Mouse (Mus musculus) kidney, embryonic 16.5 days (tissue): ENCODE measurements around the gene Galnt3. TPM values are rescaled to one million over a fixed set of nuclear protein-coding genes. Genes with fewer than 3 reads are reported as not detected.

Experiments
- ATAC-seq: fragments of 200-750 bp; cut with Nextera tagmentation; 2 replicates; pipeline ENCODE4 v1.8.0; 2017; ENCODE audit warnings: moderate TSS enrichment; ENCODE audit not compliant: low FRiP score, low TSS enrichment
- H3K27ac ChIP-seq: fragments of 300-500 bp; sonication (generic); 2 replicates; pipeline ENCODE4 v1.5.1; 2014; ENCODE audit warnings: low read length
- H3K27me3 ChIP-seq: fragments of 300-500 bp; sonication (generic); 2 replicates; pipeline ENCODE4 v1.6.1; 2014; ENCODE audit warnings: low read length, control low read depth, mixed read lengths; ENCODE audit not compliant: insufficient read depth
- H3K36me3 ChIP-seq: fragments of 300-500 bp; sonication (generic); 2 replicates; pipeline ENCODE4 v1.6.1; 2014; ENCODE audit warnings: low read length, control low read depth, mixed read lengths; ENCODE audit not compliant: insufficient read depth
- H3K4me1 ChIP-seq: fragments of 300-500 bp; sonication (generic); 2 replicates; pipeline ENCODE4 v1.6.1; 2014; ENCODE audit warnings: low read length, control low read depth, mixed read lengths; ENCODE audit not compliant: insufficient read depth
- H3K4me2 ChIP-seq: fragments of 300-500 bp; sonication (generic); replicated peaks from 2 replicates; pipeline ENCODE4 v1.6.1; 2014; ENCODE audit warnings: low read depth, low read length
- H3K4me3 ChIP-seq: fragments of 300-500 bp; sonication (generic); 2 replicates; pipeline ENCODE4 v1.5.1; 2014; ENCODE audit warnings: mild to moderate bottlenecking, low read length
- H3K9ac ChIP-seq: fragments of 300-500 bp; sonication (generic); replicated peaks from 2 replicates; pipeline ENCODE4 v1.6.1; 2014; ENCODE audit warnings: low read length
- H3K9me3 ChIP-seq: fragments of 300-500 bp; sonication (generic); 2 replicates; pipeline ENCODE4 v1.6.1; 2016; ENCODE audit warnings: low read length, control low read depth
- WGBS: fragments of 180-500 bp; shearing (Covaris S2); extraction: QIAGEN DNeasy Blood & Tissue Kit; methylation state at CpG from one replicate; pipeline ENCODE4 v1.1.7; 2014; 5-methylcytosine and 5-hydroxymethylcytosine counted together
- polyA plus RNA-seq: library from polyadenylated mRNA; unstranded; fragments of >200 nt; fragmentation: Nextera tagmentation; extraction: Ambion mirVana; gene quantifications from 2 replicates; pipeline ENCODE4 v1.2.1, GENCODE M21; 2015

Gene Galnt3
- polyA plus RNA-seq, 1 experiment from 2014 or later = 13.6 TPM

DNA sequence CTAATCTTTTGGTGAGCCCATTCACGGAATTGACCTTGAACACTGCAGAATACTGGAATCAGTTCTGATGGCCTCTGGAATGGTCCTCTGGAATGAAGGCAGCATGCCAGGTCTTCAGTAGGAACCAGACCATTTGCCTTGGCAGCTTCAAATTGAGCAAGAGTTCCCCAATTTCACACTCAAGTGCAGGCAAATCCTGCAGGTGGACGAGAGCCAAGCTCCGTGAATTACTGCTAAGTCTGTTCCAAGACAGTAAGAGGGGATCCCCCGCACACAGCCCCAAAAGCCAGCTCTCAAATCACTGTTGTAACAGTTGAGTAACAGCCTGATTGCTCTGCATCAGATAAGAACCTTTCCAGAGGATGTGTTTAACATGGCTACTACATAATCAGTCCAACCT is 42.9 kb downstream of the Galnt3 start:
- Histone ChIP-seq H3K4me2 (no peak overlapping the region), H3K4me1 (no peaks in the 10 kb centered on the region), H3K9me3 (no peaks in the 10 kb centered on the region), H3K9ac (no peak overlapping the region), H3K27ac (no peak overlapping the region), H3K36me3 (no peaks in the 10 kb centered on the region), H3K4me3 (no peak overlapping the region), H3K27me3 (no peaks in the 10 kb centered on the region)
- no peak for ATAC-seq
- WGBS = 69% methylated on average over 4 of the region's 4 CpGs

DNA sequence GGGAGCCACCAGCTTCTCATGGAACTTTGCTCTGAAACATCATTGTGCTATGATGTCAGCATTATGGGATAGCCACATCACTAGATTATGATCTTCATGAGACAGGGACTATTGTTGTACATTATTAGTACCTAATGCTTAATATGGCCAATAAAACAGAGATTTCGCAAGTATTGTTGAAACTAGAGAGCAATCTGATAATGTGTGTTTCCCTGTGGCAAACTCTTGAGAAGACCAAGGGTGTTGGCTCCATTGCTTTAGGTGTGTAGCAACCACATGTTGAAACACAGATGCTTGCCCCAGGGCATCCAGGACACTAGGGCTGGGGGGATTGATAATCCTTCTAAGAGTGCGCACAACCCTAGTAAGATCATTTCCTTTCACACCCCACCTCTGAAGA is 44.1 kb downstream of the Galnt3 start:
- Histone ChIP-seq H3K27me3 (no peaks in the 10 kb centered on the region), H3K4me2 (no peak overlapping the region), H3K27ac (no peak overlapping the region), H3K4me3 (no peak overlapping the region), H3K9me3 (no peaks in the 10 kb centered on the region), H3K36me3 (no peaks in the 10 kb centered on the region), H3K9ac (no peak overlapping the region), H3K4me1 (no peaks in the 10 kb centered on the region)
- WGBS = 93% methylated on average over 2 of the region's 2 CpGs
- ATAC-seq = no peak

DNA sequence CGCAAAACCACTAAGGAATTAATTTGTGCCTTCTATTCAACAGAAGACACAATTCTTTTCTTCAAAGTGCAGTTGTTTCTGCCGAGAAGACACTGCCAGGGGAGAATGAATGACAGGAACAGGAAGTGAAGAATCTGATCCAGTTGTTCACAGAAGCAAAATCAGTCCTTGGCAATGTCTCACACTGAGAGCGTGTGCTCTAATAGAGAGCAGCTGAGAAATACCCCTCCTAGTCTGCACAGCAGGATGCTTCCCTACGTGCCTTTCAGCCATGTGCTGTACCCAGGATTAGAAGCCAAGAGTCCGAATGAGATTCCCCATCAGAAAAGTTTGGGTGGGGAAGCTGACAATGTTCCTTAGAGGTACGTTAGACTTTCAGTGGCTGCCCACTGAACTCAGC is 55.3 kb downstream of the Galnt3 start:
- H3K27ac ChIP-seq = no peak overlapping the region
- no peak overlapping the region for H3K4me2 ChIP-seq
- no peaks in the 10 kb centered on the region for H3K9me3 ChIP-seq
- no peak for ATAC-seq
- no peaks in the 10 kb centered on the region for H3K27me3 ChIP-seq
- no peaks in the 10 kb centered on the region for H3K4me1 ChIP-seq
- no peak overlapping the region for H3K9ac ChIP-seq
- H3K4me3 ChIP-seq = no peak overlapping the region
- 63% methylated on average over 6 of the region's 6 CpGs for whole genome bisulfite sequencing
- H3K36me3 ChIP-seq = no peaks in the 10 kb centered on the region

DNA sequence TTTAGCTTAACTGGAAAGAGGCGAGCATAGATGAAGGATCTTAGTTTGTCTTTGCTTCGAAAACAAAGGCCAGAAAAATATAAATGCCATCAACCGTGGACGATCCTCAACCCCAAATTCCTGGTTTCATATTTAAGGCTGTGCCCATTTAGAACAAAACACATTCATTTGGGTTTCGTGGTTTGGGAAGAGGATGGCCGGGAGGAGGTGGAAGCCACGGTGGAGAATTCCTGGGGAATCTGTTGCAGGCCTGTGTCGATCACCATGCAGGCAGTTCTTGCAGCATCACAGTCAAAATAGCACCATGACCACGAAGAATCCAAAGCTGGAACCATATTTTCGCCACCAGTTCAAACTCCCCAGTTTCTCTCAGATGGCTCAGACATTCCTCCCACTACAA is 61.5 kb downstream of the Galnt3 start:
- H3K4me2 ChIP-seq = no peak overlapping the region
- no peak overlapping the region for H3K4me3 ChIP-seq
- H3K9me3 ChIP-seq = no peaks in the 10 kb centered on the region
- no peak overlapping the region for H3K9ac ChIP-seq
- H3K36me3 ChIP-seq = no peaks in the 10 kb centered on the region
- ATAC-seq = no peak
- no peaks in the 10 kb centered on the region for H3K4me1 ChIP-seq
- 89% methylated on average over 10 of the region's 10 CpGs for WGBS
- H3K27ac ChIP-seq = no peak overlapping the region
- H3K27me3 ChIP-seq = no peaks in the 10 kb centered on the region

DNA sequence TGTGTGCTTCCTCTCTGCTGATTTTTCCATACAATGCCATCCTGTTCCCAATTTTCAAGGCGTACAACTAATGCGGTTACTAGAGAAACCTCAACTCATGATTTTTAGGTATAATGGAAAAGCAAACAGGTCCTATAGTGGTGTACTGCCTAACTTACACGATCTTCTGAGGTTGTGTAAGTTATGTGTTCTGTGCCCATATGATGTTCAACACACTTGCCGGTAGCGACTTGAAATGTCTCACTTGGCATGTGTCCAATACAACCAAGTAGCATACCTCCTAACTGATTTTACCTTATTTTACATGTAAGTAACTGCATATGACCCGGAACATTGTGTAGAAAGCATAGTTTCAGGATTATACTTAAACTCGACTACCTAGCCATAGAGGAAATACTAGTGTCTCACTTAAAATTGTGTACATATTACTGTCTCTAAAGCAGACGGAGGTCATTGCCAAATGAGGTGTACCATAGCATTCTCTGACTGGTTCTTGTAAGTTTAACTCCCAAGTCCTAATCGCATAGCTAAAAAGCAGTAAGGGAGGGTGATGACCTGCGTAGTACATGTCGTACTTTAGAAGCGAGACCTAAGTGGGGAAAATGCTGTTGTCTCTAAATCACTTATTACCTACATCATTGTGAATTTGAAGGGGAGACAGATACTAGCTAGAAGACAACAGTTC is 80.2 kb downstream of the Galnt3 start:
- H3K9me3 ChIP-seq = no peaks in the 10 kb centered on the region
- 91% methylated on average over 12 of the region's 12 CpGs for WGBS
- H3K4me1 ChIP-seq = no peaks in the 10 kb centered on the region
- H3K27me3 ChIP-seq = no peaks in the 10 kb centered on the region
- no peaks in the 10 kb centered on the region for H3K36me3 ChIP-seq
- H3K9ac ChIP-seq = no peak overlapping the region
- no peak overlapping the region for H3K27ac ChIP-seq
- H3K4me3 ChIP-seq = no peak overlapping the region
- H3K4me2 ChIP-seq = no peak overlapping the region
- no peak for ATAC-seq

DNA sequence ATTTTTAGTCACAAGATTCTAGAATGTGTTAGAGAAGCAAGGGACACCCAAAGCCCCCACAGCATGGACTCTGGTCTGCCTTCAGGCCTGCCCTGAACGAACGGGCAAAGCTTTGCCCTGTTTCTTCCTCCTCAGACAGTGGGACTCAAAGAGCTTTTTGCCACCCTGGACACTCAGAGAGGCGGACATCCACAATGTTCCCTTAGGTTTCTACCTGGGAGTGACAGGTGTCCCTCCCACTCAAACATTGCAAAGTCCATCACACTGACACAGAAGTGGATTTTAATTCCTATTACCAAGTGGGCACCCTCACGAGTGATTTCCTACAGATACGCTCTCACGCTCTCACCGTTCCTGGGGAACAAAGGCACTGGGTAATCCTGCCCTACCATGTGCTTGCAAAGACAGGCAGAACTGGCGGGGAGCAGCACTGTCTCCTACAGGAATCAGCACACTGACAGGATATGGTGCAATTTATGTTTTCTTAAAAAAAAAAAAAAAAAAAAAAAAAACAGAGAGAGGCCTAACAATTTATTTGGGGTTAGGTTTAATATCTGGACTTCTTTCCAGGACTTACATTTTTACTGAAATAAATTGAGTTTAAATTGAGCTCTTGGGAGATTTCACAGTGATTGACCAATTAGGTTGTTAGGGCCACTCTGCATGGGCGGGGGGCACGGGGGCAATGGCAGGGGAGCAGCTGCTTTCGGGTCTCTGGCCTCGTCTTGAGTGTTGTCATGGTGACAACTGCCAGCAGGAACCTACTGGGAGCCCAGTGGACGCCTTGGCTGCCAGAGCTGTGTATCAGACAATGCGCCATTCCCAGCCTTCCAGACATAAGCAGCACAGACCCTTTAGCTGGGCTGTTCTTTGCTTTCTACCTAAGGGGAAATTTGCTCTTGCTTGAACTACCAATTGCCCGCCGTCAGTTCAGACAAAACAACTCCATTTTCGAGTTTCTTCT is 81.1 kb downstream of the Galnt3 start:
- H3K27ac ChIP-seq = no peak overlapping the region
- no peaks in the 10 kb centered on the region for H3K36me3 ChIP-seq
- no peak for ATAC-seq
- H3K4me1 ChIP-seq = no peaks in the 10 kb centered on the region
- no peak overlapping the region for H3K9ac ChIP-seq
- H3K4me3 ChIP-seq = no peak overlapping the region
- H3K9me3 ChIP-seq = no peaks in the 10 kb centered on the region
- 69% methylated on average over 17 of the region's 17 CpGs for WGBS
- no peaks in the 10 kb centered on the region for H3K27me3 ChIP-seq
- H3K4me2 ChIP-seq = no peak overlapping the region

DNA sequence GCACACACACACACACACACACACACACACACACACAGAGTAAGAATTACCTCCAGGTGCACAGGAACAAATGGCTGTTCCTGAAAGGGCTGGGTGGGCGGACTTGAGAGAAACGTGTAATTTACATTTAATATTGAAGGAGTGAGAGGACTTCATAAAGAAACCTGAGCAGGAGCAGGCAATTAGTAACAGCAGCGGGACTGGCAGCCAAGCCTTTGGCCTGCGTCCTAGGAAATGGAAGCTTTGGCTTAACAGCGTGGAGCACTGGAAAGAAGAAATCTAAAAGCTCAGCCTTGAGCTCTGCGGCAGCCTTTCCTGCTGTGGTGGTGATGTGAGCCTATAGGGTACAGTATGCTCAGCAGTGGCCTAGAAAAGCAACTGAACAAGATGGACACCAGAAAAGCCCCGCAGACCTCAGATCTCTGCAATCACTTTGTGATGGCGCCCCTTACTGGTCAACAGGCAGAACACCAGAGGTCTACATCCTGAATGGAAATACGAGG is 82.8 kb downstream of the Galnt3 start:
- Histone ChIP-seq H3K4me1 (no peaks in the 10 kb centered on the region), H3K4me3 (no peak overlapping the region), H3K27ac (no peak overlapping the region), H3K9ac (no peak overlapping the region), H3K36me3 (no peaks in the 10 kb centered on the region), H3K4me2 (0 out of 2 replicates have a peak overlapping the region, but pooled peaks have one; percentile 19), H3K27me3 (no peaks in the 10 kb centered on the region), H3K9me3 (no peaks in the 10 kb centered on the region)
- ATAC-seq = peak; percentile 63
- 66% methylated on average over 9 of the region's 9 CpGs for WGBS

DNA sequence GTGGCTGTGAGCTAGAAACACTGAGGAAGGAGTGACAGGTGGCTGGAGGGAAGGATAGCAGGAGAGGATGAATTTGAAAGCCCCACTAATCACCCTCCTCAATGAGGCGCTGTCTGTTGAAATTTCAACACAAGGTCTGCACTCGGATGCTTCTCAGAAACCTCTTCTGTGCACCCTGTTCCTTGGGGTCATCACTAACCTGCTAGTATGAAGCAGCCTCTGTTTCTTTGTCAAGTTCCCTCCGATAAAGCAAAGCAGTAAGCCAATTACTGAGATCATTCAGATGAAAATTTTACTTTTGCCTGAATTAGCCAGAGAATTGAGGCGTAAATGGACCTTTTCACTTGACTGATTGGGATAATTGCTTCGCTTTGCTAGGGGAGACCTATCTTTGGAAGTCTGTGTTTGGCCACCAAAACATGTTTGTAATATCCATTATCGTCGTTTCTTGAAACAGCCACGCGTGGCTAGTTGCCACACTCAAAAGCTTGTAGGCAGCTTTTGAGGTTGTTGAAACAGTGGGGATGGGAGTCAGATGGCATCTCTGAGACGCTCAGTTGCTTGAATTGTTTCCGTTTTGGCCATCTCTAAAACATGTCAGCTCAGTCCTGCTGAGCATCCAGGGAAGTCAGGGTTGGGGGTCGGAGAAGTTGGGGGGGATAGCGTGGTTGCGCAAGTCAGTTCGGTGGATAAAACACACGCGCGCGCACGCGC is 83.4 kb downstream of the Galnt3 start:
- Histone ChIP-seq H3K36me3 (no peaks in the 10 kb centered on the region), H3K4me2 (peak overlapping the region; percentile 19; the same call in 1 of the 2 replicates), H3K27ac (no peak overlapping the region), H3K9ac (no peak overlapping the region), H3K4me3 (no peak overlapping the region), H3K4me1 (no peaks in the 10 kb centered on the region), H3K27me3 (no peaks in the 10 kb centered on the region), H3K9me3 (no peaks in the 10 kb centered on the region)
- 0 out of 2 replicates have a peak, but pooled peaks have one; percentile 46 for ATAC-seq
- WGBS = 80% methylated on average over 21 of the region's 21 CpGs

DNA sequence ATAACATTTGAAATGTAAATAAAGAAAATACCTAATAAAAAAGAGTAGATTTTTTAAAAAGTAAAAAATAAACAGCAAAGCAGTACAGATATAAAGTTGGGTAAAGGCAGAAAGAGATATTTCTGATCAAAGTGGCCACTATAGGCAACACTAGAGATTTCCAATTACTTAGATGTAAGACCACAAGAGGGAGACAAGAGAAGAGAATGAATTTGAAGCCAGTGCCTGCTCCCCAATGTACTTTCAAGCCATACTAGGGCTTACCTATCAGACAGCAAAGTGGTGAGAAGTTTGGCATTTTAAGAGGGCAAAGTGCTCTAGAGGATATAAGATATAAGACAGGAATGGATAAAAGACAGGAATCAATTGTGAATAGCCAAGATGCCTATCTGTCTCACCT is 84.2 kb downstream of the Galnt3 start:
- H3K9ac ChIP-seq = no peak overlapping the region
- H3K27ac ChIP-seq = no peak overlapping the region
- no peaks in the 10 kb centered on the region for H3K4me1 ChIP-seq
- H3K27me3 ChIP-seq = no peaks in the 10 kb centered on the region
- H3K36me3 ChIP-seq = no peaks in the 10 kb centered on the region
- H3K9me3 ChIP-seq = no peaks in the 10 kb centered on the region
- no peak overlapping the region for H3K4me3 ChIP-seq
- no peak; the same call in 1 of the 2 replicates for ATAC-seq
- H3K4me2 ChIP-seq = no peak overlapping the region
